In the genomic region with DNA sequence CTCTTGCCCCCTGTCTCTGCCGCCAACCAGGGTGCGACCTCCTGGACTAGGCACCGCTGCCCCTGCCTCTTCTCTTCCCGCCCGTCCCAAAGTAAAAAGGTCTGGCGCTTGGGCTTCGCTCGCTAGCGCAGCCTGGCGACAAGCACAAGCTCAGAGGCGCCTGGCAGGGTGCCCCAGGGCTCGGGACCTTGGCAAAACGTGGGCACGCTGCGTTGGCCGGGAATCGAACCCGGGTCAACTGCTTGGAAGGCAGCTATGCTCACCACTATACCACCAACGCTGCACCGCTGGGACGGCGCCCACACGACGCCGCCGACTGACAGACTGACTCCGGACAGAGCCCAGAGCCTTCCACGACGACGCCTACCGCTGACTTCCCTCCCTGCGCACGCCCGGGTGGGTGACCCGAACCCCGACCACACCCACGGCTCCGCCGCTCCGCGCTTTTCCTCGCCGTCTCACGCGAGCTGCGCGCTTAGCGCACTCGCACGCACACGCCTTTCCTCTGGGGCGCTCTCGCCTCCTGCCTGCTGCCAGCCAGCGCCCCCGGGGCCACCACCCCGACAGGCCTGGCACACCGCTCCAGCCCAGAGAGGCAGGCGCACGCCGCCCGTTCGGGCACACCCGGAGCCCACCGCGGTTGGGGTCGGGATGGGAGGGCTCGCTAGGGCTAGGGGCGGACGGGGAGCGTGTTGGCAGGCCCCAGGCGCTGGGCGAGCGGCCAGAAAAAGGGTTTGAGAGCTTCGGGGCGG, we compare ENCODE assay signal across 8 mouse cellular contexts. TPM values are rescaled to one million over a fixed set of nuclear protein-coding genes. Genes with fewer than 3 reads are reported as not detected.
DNase-seq lines count a peak whose midpoint lies in the region; ATAC-seq and TF ChIP-seq lines count a peak whose summit lies in the region.
"Not testable (repeated sequence)": the region's sequence is repeated elsewhere in the genome, so short reads cannot be mapped to it uniquely, and the experiment has no call there.

A gene (minus strand): TSS at position 445 of the 752 bp plus-strand sequence.

- H3K4me2 ChIP-seq in hindbrain, embryonic 15.5 days = peak within 1 kb of the TSS; percentile 45

- DNase-seq in WW6 (ENCODE audit: low read depth, low spot score) = peak; percentile 91
- DNase-seq in gastrocnemius, adult 2 months = peak; percentile 85
- peak; percentile 63 to 78 for DNase-seq in left cerebral cortex, adult 18-20 months (ENCODE audit: low spot score in 2 of 2)
- peak; percentile 88 to 91 for DNase-seq in lung, postnatal 4 days
- peak; percentile 86 for DNase-seq in retina, postnatal 1 day
- DNase-seq in thymus, postnatal 4 days = peak; percentile 83

- H3K4me1 ChIP-seq in hindbrain, embryonic 15.5 days (replicated peaks) = not testable (repeated sequence)

- H3K9me3 ChIP-seq in hindbrain, embryonic 15.5 days = not testable (repeated sequence)

- 2% methylated on average over 43 of the region's 75 CpGs for WGBS in hindbrain, embryonic 15.5 days

- not testable (repeated sequence) for H3K9ac ChIP-seq in hindbrain, embryonic 15.5 days

- peak within 1 kb of the TSS; percentile 65 for H3K4me3 ChIP-seq in gastrocnemius, adult 2 months
- H3K4me3 ChIP-seq in hindbrain, embryonic 15.5 days = peak within 1 kb of the TSS; percentile 31

- intact Hi-C loops in gastrocnemius, adult 2 months (cut with DNase I) = not testable (repeated sequence)

- H3K27me3 ChIP-seq in hindbrain, embryonic 15.5 days = peaks cover 32% of the 10 kb centered on the region

- ATAC-seq in common myeloid progenitor, adult 5-6 weeks (replicated peaks; ENCODE audit: low read depth, poor library complexity, severe bottlenecking) = peak; percentile 37
- ATAC-seq in hindbrain, embryonic 15.5 days (ENCODE audit: low FRiP score, low read depth) = peak; percentile 64

- peak; percentile 45 for TF ChIP-seq CTCF in gastrocnemius, adult 2 months (IDR thresholded peaks at IDR 0.05)

- not testable (repeated sequence) for H3K27ac ChIP-seq in gastrocnemius, adult 2 months; hindbrain, embryonic 15.5 days (replicated peaks)

- H3K36me3 ChIP-seq in hindbrain, embryonic 15.5 days = not testable (repeated sequence)

RNA-seq across cellular contexts. Expression of the gene that starts here (rescaled TPM):
- 7.8 and 15.7 TPM in 2 replicates for total RNA-seq in common myeloid progenitor, adult 5-6 weeks (2017)
- total RNA-seq in gastrocnemius, adult 2 months (2021) = 1 to 10 TPM; 1.8 to 4.3 TPM
- 9.6 and 12.3 TPM in 2 replicates for polyA plus RNA-seq in hindbrain, embryonic 15.5 days (2015; fragmentation: Nextera tagmentation; extraction: Ambion mirVana)
- total RNA-seq in left cerebral cortex, adult 18-20 months (2021) = 10 to 100 TPM; 11.1 to 13.2 TPM
